Mouse (Mus musculus) brain, embryonic 14.5 days (tissue): ENCODE measurements around the gene Pin4.

Experiments
- CTCF ChIP-seq: fragments of 200-500 bp; IDR thresholded peaks from 2 replicates; pipeline ENCODE4 v1.5.1; 2012; ENCODE audit warnings: inconsistent platforms, mild to moderate bottlenecking, moderate library complexity, borderline replicate concordance; ENCODE audit not compliant: insufficient read depth, insufficient read length; ENCODE audit errors: extremely low read depth
- POLR2A ChIP-seq: fragments of 200-500 bp; IDR thresholded peaks from 2 replicates; pipeline ENCODE4 v1.6.1; 2012; ENCODE audit warnings: mild to moderate bottlenecking, inconsistent platforms, borderline replicate concordance; ENCODE audit not compliant: poor library complexity, insufficient read depth, insufficient read length, severe bottlenecking; ENCODE audit errors: extremely low read depth

DNA sequence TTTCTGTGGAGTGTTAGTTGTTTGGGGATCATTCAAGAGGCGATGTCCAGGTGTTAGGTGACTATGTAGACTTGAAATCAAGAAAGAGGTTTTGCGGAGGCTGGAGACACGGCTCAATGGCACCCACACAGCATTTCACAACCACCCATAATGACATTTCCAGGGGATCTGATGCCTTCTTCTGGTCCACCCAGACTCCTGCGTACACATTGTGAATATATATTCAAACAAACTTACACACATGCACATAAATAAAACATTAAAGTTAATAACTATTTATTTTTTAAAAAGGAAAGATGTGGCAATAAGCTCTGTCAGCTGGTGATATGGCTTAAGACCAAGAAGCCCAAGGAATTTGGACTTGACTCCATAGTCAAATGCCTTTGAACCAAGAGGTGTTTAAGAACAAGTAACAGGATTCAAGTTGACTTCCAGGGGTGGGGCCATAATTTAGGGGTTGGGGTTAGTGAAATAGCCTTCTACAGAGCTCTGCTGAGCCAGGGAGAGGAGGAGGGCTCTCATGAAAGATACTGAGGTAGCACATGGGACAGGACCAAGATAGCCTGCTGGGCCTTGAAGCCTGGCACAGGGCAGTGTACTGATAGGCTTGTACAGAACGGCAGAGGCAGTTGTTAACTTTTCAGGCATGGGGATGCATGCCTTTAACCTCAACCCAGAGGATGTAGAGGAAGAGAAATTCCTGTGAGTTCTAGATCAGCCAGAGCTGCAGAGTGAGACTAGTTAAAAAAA lies 56.5 kb downstream of the Pin4 start:
- TF ChIP-seq CTCF, result no peak
- TF ChIP-seq POLR2A, result no peak
